In genomic region chr4:114958231-114958630, GRCm38 (mm10) we compare ENCODE assay signal across 32 mouse cellular contexts. TPM values are rescaled to one million over a fixed set of nuclear protein-coding genes. Genes with fewer than 3 reads are reported as not detected.
DNase-seq lines count a peak whose midpoint lies in the region; ATAC-seq and TF ChIP-seq lines count a peak whose summit lies in the region.
"Had no signal": no experiment of that assay in that cellular context is flagged by ENCODE, and none has a peak within 500 bp of the region (broad histone marks: within the 10 kb centered on the region; RNA-seq: fewer than 3 reads in every experiment).

No protein-coding gene starts in this region.

- no peak for TF ChIP-seq CTCF in embryonic fibroblast, embryonic 13.5 days (IDR thresholded peaks at IDR 0.05; ENCODE audit: borderline replicate concordance, insufficient read depth, low read length)
- no peak for TF ChIP-seq CTCF in forebrain, postnatal 0 days (IDR thresholded peaks at IDR 0.05; ENCODE audit: low read depth)

- ATAC-seq in forebrain, postnatal 0 days, result no peak
- ATAC-seq: liver, postnatal 0 days; lung, postnatal 0 days had no signal

- no peaks in the 10 kb centered on the region for H3K27me3 ChIP-seq in forebrain, postnatal 0 days (ENCODE audit: insufficient read depth, low read length)
- H3K27me3 ChIP-seq: hindbrain, embryonic 15.5 days; midbrain, embryonic 12.5 days had no signal

- H3K9me3 ChIP-seq in forebrain, postnatal 0 days (ENCODE audit: low read length), result no peaks in the 10 kb centered on the region
- H3K9me3 ChIP-seq: embryonic facial prominence, embryonic 10.5 days; hindbrain, embryonic 15.5 days; limb, embryonic 12.5 days; midbrain, embryonic 12.5 days had no signal

- no peak for TF ChIP-seq POLR2A in embryonic fibroblast, embryonic 13.5 days (IDR thresholded peaks at IDR 0.05; ENCODE audit: low read depth, low read length)

- H3K4me1 ChIP-seq in embryonic fibroblast, embryonic 13.5 days (ENCODE audit: control insufficient read depth, insufficient read depth, low read length), result peaks cover 13% of the 10 kb centered on the region
- no peaks in the 10 kb centered on the region for H3K4me1 ChIP-seq in forebrain, postnatal 0 days (ENCODE audit: insufficient read depth)
- H3K4me1 ChIP-seq: hindbrain, embryonic 15.5 days; midbrain, embryonic 12.5 days had no signal

- no peak overlapping the region for H3K4me3 ChIP-seq in embryonic fibroblast, embryonic 13.5 days (ENCODE audit: insufficient read depth, low read length)
- no peak overlapping the region for H3K4me3 ChIP-seq in forebrain, postnatal 0 days (ENCODE audit: low read depth, low read length)
- H3K4me3 ChIP-seq: embryonic facial prominence, embryonic 10.5 days; heart, adult 2 months; hindbrain, embryonic 15.5 days; limb, embryonic 12.5 days; midbrain, embryonic 12.5 days had no signal

- 0 out of 2 replicates have a peak, but pooled peaks cover 15% of the 10 kb centered on the region for H3K36me3 ChIP-seq in forebrain, postnatal 0 days (ENCODE audit: insufficient read depth)

- H3K9ac ChIP-seq in forebrain, postnatal 0 days, result no peak overlapping the region
- H3K9ac ChIP-seq: hindbrain, embryonic 15.5 days; limb, embryonic 12.5 days; liver, postnatal 0 days; midbrain, embryonic 12.5 days had no signal

- peak; percentile 28 to 74 for DNase-seq in layer of hippocampus, adult 18-20 months (ENCODE audit: low spot score in 2 of 2)
- no peak for DNase-seq in layer of hippocampus, postnatal 25 days (ENCODE audit: extremely low spot score in 1 of 2, low spot score in 1 of 2)
- peak; percentile 59 for DNase-seq in NIH3T3 (ENCODE audit: low read depth)
- DNase-seq in telencephalon, adult 2 months (ENCODE audit: low read depth, low spot score), result peak; percentile 18
- DNase-seq in cerebellum, postnatal 36 days, result no peak
- no peak for DNase-seq in forebrain, postnatal 0 days
- DNase-seq: cerebellum, adult 9-11 months; gastrocnemius, postnatal 10 days; heart, adult 2 months; heart, postnatal 4 days; kidney, adult 9 months; kidney, postnatal 14 days; liver, postnatal 0 days; thymus, postnatal 14 days had no signal

- 0 out of 2 replicates have a peak overlapping the region, but pooled peaks have one; percentile 11 for H3K27ac ChIP-seq in embryonic fibroblast, embryonic 13.5 days (ENCODE audit: insufficient read depth, low read length)
- no peak overlapping the region for H3K27ac ChIP-seq in forebrain, postnatal 0 days (ENCODE audit: low read depth, low read length)
- H3K27ac ChIP-seq: embryonic facial prominence, embryonic 10.5 days; heart, adult 2 months; hindbrain, embryonic 15.5 days; limb, embryonic 12.5 days; midbrain, embryonic 12.5 days; stomach, postnatal 0 days had no signal

- 56% methylated on average over 2 of the region's 2 CpGs for WGBS in forebrain, postnatal 0 days

- H3K4me2 ChIP-seq in forebrain, postnatal 0 days (ENCODE audit: low read depth), result no peak overlapping the region
- H3K4me2 ChIP-seq: hindbrain, embryonic 15.5 days; limb, embryonic 12.5 days; liver, embryonic 11.5 days; midbrain, embryonic 12.5 days had no signal

RNA-seq across cellular contexts. Expression of gene Cmpk1, which starts 28.8 kb away (rescaled TPM):
- total RNA-seq in layer of hippocampus, adult 18-20 months (2021), result 10 to 100 TPM; 64.1 to 68.5 TPM
- total RNA-seq in layer of hippocampus, postnatal 25 days (2021), result 10 to 100 TPM; 69.5 to 73.4 TPM
- 93.5 and 105 TPM in 2 replicates for polyA plus RNA-seq in embryonic fibroblast, embryonic 13.5 days (2011; ENCODE audit: insufficient read length, low read depth, missing spikeins)
- 120 and 132 TPM in 2 replicates for total RNA-seq in forebrain, postnatal 0 days (2014; rRNA removed)
- polyA plus RNA-seq in forebrain, postnatal 0 days (2015; fragmentation: Nextera tagmentation; extraction: Ambion mirVana), result 181 and 208 TPM in 2 replicates

RNA-seq across cellular contexts. Expression of gene Foxe3, which starts 32.4 kb away (rescaled TPM):
- total RNA-seq in layer of hippocampus, adult 18-20 months (2021), result not detected
- total RNA-seq in layer of hippocampus, postnatal 25 days (2021), result not detected
- not detected in 2 replicates for polyA plus RNA-seq in embryonic fibroblast, embryonic 13.5 days (2011; ENCODE audit: insufficient read length, low read depth, missing spikeins)
- not detected in 2 replicates for total RNA-seq in forebrain, postnatal 0 days (2014; rRNA removed)
- polyA plus RNA-seq in forebrain, postnatal 0 days (2015; fragmentation: Nextera tagmentation; extraction: Ambion mirVana), result not detected in 2 replicates
- total RNA-seq: adrenal gland, postnatal 14 days; gastrocnemius, postnatal 10 days; heart, adult 2 months; heart, postnatal 4 days; layer of hippocampus, postnatal 14 days; left cerebral cortex, postnatal 10 days; megakaryocyte progenitor cell, adult 5-6 weeks; monocyte, adult 5-6 weeks had no signal
- polyA plus RNA-seq: cortical plate, adult 2 months; heart, adult 2 months; heart, embryonic 16.5 days; hindbrain, embryonic 15.5 days; intestine, embryonic 14.5 days; limb, embryonic 12.5 days; liver, embryonic 11.5 days; liver, postnatal 0 days; lung, postnatal 0 days; neural tube, embryonic 11.5 days; small intestine, adult 2 months; stomach, postnatal 0 days had no signal

RNA-seq across cellular contexts. Expression of gene Stil, which starts 41.7 kb away (rescaled TPM):
- total RNA-seq in layer of hippocampus, adult 18-20 months (2021), result under 1 TPM; 0.15 to 0.20 TPM
- under 1 TPM; 0.23 to 0.32 TPM for total RNA-seq in layer of hippocampus, postnatal 25 days (2021)
- 11.0 and 14.4 TPM in 2 replicates for polyA plus RNA-seq in embryonic fibroblast, embryonic 13.5 days (2011; ENCODE audit: insufficient read length, low read depth, missing spikeins)
- 1.5 and 4.2 TPM in 2 replicates for total RNA-seq in forebrain, postnatal 0 days (2014; rRNA removed)
- polyA plus RNA-seq in forebrain, postnatal 0 days (2015; fragmentation: Nextera tagmentation; extraction: Ambion mirVana), result 1.5 and 2.1 TPM in 2 replicates

RNA-seq across cellular contexts. Expression of gene Foxd2, which starts 49.6 kb away (rescaled TPM):
- under 1 TPM; 0.20 to 0.27 TPM for total RNA-seq in layer of hippocampus, adult 18-20 months (2021)
- under 1 TPM; 0.17 to 0.35 TPM for total RNA-seq in layer of hippocampus, postnatal 25 days (2021)
- 0.47 and 0.94 TPM in 2 replicates for polyA plus RNA-seq in embryonic fibroblast, embryonic 13.5 days (2011; ENCODE audit: insufficient read length, low read depth, missing spikeins)
- 0.38 and 1.8 TPM in 2 replicates for total RNA-seq in forebrain, postnatal 0 days (2014; rRNA removed)
- polyA plus RNA-seq in forebrain, postnatal 0 days (2015; fragmentation: Nextera tagmentation; extraction: Ambion mirVana), result 0.25 and 0.28 TPM in 2 replicates
- polyA plus RNA-seq: heart, embryonic 16.5 days; liver, postnatal 0 days; stomach, postnatal 0 days had no signal

Comparison
In these comparisons a context has a peak if more than half of its experiments do, and no peak if none do; other contexts are left out.
1. DNase-seq: peak in layer of hippocampus, adult 18-20 months (2 of 2), NIH3T3 (single experiment) and telencephalon, adult 2 months (single experiment); none in layer of hippocampus, postnatal 25 days (0 of 2), cerebellum, postnatal 36 days (0 of 2) and forebrain, postnatal 0 days (single experiment).